Mouse (Mus musculus) urinary bladder, adult 2 months (tissue): Measurements from ENCODE around the gene Plekhh3. TPM values are rescaled to one million over a fixed set of nuclear protein-coding genes. Genes with fewer than 3 reads are reported as not detected.

Experiments used
- DNase-seq: peaks from one replicate; pipeline ENCODE4 v3.0.0; 2022; ENCODE audit warnings: low spot score
- polyA plus RNA-seq: library from polyadenylated mRNA; depleted of rRNA; stranded (reverse); fragments of >200 nt; gene quantifications from 2 replicates; pipeline ENCODE4 v1.2.3, GENCODE M21; 2012; rRNA removed

Gene Plekhh3
- polyA plus RNA-seq, result 33.9 and 35.6 TPM in 2 replicates

DNA sequence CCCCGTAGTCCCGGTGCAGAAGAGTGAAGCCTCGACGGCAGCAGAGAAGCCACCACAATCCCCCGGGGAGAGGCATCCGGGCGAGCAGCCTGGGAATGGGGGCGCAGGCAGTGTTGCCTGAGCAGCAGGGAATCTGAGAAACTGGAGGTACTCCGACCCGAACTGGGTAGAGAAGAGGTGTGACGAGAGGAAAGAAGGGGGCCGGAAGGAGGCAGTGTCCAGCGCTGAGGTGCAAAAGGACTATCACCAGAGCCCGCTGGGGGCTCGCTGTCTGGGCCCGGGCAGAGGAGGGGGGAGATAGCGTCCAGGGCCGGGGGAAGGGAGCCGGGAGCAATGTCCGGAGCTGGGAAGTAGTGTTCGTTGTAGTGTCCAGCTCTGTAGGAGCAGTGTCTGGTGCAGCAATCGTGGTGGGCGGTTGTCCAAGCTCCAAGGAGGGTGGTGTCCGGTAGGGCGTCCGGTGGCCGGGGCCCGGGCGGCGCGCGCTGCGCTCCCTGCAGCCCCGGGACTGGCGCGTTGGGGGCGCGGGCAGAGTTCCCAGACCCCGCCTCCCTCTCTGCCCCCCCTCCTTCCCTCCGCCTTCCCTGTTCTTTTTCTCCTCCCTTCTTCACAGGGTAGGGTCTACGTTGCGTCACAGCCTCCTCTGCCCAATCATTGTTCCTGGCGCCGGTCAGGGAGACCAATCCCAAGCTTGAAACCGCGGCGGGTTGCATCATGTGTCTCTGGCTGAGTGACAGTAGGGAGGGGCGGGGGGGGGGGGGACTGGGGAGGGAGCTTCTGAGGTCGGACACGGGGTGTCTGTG, at the start of gene Plekhh3:
Gene Plekhh3 (minus strand): TSS at position 541 of the 800 bp plus-strand sequence.
- DNase-seq, result peak; percentile 86

DNA sequence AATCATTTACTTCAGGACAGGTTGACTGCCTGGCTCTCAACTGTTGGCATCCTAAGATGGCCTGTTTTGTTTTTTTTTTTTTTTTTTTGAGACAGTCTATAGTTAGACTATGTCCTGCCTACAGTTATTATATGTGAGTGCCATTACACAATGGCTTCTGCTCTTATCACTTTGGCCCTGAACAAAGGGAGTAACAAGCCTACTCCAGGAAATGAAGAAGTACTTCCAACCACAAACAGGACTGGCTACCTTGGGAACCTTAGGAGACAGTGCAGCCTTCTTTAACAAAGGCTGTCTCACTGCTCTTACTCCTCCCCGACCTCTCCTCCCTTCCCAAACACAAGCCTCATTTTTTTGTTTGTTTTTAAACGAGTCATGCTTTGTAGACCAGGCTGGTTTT, 49.7 kb upstream of the Plekhh3 start:
- no peak for DNase-seq

DNA sequence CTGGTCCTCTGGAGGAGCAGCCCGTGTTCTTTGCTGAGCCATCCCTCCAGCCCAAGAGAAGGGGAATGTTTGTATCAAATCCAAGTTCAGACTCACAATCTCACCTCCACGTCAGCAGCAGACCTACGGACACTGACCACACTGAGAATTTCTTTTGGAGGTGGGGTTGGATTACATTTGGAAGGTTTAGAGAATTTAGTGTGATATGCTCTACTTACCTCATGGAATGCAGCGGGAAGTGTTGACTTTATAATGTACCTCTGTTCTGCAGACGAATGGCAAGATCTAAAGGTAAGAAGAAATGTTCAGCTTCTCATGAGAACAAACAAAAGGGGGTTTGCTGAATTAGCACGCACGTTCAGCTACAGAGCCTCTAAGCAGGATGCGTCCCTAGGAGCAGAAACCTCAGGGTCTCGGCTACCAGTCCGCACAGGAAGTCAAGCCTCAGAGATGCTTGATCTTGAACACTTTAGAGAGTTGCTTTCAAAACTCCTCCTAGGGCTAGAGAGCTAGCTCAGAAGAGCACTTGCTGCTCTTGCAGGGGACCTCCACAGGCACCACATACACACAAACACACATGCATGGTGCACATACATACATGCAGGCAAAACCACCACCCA, 47.4 kb upstream of the Plekhh3 start:
- DNase-seq, result no peak

DNA sequence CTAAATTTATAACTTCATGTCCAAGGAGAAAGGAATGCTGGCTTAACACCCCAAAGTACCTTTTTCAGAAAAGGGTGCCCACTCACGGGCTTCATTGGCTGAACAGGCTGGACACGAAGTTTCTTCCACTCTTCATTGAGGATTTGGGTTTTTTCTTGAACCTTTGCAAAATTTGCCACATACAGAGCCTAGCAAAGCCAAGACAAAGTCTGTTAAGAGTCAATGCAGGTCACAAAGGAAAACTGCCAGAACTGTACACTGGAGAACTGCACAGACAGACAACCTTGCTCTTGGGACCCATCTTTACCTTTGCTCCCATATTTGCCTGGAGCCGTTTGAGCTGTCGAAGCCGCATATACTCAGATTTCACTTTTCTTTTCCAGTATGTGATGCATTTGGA, 45.8 kb upstream of the Plekhh3 start:
- no peak for DNase-seq

DNA sequence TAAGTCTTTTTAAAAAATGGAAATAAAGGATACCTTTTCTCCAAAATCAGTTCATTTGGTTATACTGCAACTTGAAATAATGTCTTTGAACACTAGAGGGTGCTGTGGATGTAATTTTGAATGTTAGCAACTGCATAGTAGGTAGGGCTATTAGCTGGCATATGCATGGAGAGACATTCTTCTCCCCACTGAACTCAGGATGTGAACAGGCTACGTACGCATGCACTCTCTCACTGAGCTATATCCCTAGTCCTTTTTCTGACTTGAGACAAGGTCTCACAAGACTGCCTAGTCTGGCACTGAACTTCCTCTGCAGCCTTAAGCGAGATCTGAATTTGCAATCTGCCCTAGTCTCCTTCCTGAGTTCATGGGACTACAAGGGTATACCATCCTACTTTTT, 40.8 kb upstream of the Plekhh3 start:
- no peak for DNase-seq

DNA sequence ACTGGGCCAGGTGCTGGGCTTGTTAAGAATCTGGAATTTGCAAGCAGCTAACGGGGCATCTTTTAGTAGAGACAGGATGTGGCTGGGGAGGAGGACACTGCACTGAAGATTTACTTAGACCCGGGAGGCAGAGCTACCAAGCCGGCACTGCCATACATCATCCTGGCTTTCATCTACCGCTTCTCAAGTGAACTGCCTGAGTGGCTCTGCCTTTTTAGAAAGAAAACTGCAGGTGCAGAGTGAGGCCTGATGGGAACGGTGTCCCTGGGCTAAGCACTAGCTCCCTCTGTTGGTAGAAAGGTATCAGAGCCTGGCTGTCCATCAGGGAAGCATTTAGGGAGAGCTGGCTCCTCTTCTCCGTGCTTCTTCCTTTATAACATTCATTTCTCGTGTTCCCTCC, 29.8 kb upstream of the Plekhh3 start:
- DNase-seq, result no peak

DNA sequence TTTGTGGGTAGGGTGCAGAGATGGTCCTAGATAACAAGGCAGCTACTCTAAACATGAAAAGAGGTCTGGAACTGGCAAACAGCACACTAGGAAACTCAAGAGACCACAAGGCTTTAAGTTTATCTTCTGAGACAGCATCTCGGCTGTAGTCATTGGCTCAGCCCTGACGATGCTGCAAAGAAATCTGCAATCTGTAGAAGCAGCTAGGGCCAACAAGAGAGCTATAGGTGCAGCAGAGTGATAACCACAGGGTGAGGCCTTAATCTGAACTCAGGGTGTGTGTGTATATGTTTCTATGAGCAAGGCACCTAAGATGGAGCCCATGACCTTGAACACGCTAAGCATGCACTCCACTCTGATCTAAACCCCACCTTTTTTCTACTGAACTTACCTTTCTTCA, 28.4 kb upstream of the Plekhh3 start:
- DNase-seq, result no peak

DNA sequence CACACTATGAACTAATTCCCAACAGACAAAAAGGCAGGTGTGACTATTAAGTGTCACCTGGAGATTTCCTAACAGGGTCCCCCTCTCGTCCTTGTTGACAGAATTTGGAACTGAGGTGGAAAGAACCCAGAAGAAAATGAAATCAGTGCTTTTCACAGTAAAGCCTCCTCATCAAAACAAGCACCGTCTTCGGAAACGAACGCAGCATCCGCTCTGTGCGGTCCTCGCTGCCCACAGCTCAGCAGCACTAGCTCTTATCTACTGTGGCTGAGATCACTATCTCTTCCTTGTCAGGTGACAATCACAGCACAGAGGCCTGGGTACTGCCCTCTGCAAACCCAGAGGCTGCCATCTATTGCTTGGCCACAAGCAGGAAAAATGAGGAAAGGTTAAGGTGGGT, 25.0 kb upstream of the Plekhh3 start:
- no peak for DNase-seq

DNA sequence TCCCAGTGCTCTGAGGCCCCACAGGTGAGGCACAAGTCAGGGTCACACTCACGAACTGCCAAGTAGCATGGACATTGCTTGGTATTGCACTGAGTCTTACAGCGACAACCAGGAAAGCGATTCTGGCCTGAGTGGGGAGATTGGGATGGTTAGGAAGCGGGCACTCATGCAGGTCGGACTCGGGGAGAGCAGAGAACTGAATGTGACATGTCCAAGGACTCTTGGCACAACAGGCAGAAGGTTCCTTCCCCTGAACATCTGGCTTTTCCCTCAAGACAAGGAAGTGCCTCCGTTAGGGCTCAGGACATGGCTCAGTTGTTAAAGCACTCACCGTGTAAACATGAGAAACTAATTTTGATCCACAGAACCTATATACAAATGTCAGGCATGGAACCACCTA, 24.4 kb upstream of the Plekhh3 start:
- DNase-seq, result no peak

DNA sequence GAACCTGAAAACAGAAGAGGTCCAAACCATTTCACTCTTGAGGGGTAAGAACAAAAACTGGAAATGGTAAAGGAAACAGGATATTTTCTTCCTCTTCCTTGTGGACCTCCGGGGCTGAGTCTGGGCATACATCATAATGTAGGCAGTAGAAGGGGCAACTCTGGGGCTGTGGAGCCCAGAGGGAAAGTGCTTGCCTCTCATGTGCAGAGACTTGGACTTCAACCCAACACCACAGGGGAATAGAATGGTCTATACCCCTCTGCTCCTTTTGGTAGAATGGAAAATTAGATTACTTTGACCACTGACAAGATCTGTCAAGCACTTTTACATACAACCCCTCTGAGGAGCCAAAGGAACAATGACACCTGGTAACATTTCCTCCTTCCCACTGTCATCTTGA, 23.9 kb upstream of the Plekhh3 start:
- no peak for DNase-seq

DNA sequence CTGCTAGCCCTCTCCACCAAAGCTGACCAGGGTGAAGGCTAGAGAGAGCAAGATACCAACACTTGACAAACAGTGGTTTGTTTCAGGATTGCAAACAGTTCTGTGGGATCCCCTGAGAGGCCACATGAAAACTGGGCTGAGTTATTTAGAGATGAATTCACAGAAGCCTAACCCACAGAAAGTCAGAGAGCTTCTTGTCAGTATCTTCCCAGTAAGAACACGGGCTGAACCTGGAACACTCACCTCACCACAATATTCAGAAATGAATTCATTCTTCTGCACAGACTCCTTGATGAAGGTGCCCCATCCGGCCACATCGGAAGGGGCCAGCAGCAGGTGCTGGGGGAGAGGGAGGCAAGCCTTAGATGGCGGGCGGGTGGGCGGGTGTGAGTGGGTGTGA, 23.5 kb upstream of the Plekhh3 start:
- DNase-seq, result no peak

DNA sequence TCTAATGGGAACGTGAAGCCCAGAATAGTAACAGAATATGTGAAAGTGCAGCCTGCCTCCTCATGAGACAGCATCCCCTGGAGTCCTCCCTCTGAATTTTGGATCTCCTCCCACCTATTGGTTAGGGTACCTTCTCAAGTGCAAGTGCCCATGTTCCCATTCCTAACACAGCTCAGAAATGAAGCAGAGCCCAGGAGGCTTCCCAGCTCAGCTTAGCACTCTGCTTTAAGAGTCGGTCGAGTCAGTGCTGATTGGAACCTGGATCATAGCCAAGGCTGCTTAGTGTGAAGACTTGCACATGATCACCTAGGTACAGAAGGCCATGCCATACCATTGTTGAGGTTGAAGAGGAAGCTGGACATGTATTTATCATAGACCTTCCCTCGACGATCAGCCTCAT, 23.0 kb upstream of the Plekhh3 start:
- no peak for DNase-seq

DNA sequence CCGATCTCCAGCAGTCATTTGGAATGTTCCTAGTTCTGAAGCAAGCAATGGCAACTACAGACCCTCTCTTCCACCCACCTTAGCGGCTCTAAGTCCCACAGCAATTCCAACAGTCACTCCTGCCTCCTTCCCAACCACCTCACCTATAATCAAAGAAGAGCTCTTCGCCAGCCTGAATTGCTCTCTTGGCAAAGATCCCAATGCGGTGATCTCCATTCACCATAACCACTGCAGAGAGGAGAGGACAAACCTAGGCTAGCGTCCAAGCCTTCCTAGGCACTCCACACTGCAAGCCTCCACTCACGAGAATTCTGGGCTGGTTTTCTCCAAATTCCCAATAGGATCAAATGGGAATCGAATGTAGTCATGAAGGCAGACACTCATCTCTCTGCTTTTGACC, 21.9 kb upstream of the Plekhh3 start:
- no peak for DNase-seq

DNA sequence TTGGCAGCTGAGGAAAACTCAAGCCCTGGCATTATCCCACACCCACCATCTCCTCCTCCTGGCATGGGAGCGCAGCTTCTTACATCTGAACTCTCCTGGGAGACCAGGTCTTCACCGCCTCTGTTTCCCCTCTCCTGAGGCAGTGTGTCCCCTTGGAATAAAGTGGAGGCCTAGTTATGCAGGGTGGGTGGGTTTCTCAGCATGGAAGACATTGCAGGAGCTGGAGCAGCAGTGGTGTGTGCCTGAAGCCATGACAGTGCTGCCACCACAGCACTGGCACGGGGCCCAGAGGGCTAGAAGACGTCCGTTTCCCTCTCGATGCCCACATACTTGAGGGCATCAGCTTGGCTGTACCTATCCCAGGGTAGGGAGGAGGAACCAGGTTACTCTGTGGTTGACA, 21.5 kb upstream of the Plekhh3 start:
- no peak for DNase-seq

DNA sequence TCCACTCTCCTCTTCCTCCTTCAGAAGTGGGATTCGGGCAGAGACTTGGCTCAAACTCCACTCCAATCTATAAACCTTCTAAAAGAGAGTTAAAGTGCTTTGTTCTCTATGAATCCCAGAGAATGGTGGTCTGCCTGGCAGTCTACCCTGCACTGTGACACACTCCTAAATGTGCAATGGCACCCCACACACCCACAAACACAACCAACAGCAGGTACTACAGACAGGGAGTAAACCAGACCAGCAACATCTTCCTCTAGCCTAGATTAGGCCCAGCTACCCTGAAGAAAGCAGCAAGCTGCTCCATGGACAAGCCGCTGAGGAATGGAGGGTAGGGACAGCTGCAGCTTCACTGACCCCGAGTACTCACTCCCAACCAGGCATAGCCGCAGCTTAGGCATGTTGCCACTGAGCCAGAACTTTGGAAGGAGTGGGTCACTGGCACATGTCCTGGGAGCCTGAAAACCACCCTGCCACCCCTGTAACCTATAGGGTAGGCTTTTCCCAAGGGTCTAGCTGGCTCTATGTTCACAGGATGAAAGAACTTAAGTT, 20.8 kb upstream of the Plekhh3 start:
- DNase-seq, result no peak

DNA sequence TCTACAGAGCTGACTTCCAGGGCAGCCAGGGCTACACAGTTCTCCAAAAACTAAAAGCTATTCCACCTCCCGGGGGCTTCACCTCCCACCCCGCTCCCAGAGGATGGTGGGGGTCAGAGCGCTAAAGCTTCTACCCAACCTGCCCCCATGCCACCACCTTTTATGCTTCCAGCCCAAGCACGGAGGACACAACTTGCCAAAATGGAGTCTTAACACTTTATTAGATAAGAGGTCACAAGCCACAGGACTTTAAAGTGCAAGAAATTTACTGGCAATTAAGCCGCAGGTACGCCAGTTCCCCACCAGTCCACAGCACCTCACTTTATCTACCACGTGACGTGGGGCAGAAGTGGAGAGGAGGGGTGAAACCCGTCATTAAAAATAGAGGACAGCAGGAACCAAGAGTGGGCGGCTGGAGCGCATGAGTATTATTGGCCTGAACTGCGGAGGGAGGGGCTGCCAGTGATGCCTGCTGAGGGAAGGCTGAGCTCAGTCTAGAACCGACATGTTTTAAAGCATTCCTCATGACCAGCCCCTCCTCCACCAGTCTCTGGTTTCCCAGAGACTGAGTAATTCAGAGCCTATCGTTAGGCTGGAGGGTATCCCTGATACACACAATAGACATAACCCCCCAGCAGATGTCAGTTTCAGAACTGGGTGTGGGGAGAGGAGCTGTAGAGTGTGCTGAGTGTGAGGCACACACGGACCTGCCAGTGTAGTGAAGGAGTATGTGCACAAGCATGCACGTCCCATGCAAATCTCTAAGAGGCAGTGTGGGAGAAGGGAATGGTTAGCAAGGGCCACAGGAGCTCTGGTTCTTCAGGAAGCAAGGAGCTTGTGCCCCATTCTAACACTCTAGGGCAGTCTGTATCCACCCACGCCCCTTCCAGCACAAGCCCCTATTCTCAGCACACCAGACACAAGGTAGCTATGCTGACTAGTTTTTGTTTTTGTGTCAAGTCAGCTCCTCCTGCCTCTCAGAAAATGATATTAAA, 20.1 kb upstream of the Plekhh3 start:
- no peak for DNase-seq

DNA sequence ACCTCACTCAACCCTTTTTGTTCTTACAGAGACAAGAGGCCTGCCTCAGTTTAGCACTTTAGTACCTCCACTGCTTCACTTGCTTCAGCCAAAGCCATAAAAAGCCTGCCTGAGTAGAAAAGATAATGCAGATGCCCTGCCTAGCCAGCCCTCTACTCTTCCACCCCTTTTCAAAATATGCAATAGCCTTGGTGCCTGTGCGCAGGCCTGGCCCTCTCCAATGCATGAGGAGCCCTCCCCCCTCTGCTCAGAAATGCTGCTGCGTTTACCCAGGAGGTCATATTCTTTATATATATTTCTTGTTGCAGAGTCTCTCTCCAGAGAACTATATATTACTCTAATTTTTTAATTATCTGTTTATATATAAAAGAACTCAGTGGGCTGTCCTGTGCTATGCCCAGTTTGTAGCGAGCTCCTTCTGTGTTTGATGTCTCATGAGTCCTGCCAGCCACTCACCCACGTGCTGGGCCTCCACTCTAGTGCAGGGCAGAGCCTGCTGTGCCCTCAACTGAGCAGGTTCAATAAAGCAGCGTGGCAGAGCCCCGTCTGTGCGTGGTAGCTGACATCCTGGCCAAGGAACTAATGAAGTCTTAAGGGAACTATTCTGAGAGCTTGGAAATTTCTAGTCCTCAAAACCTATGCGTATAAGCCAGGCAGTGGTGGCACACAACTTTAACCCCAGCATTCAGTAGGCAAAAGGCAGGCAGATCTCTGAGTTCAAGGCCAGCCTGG, 19.2 kb upstream of the Plekhh3 start:
- DNase-seq, result no peak

DNA sequence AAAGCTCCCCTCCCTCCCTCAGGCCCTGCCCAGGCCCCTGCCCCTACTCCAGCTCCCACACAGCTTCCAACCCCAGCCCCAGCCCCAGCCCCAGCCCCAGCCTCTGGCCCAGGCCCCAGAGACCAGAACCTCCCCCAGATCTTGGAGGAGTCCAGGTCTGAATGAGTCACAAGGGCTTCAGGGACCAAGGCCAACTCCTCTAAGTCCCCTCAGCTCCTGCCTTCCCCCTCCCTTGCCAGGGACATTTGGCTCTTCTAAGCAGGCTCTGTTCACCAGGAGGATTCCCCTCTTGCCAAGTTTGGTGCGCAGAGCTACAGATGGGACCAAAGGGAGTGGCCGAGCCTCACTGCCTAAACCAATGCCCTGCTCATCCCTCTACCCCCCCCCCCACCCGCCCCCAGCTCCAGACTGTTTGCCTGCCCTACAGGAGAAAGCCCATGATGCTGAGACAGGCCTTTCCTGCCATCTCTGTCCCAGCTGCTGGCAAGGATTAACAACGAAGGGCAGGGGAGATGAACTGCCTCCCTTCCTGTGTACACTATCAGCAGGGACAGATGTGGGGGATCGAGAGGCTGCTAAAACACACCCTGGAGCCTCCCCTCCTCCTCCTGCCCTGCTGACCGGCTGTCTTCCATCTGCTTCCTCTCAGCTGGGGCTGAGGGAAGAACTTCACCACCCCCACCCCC, 18.5 kb upstream of the Plekhh3 start:
- DNase-seq, result no peak

DNA sequence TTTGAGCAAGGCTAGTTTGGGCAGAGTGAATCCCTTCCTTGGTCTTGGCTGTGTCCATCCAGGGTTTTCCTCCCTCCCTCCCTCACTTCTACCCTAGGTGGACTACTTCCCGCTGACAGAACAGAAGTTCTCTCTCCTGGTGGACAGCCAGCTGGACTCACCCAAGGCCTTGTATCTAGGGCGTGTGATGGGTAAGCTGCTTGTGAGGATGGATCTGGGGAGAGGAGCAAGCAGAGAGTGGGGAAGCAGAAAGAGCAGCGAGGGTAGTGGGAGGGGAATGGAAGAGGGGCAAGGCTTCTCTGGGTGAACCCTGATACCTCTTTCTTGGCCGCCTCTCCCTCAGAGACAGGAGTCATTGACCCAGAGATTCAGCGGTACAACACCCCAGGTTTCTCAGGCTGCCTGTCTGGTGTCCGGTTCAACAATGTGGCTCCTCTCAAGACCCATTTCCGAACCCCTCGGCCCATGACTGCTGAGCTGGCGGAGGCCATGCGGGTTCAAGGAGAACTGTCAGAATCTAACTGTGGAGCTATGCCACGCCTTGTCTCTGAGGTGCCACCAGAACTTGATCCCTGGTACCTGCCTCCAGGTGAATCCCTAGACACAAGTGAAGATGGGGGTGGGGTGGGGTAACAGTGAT, 17.1 kb upstream of the Plekhh3 start:
- DNase-seq, result no peak

DNA sequence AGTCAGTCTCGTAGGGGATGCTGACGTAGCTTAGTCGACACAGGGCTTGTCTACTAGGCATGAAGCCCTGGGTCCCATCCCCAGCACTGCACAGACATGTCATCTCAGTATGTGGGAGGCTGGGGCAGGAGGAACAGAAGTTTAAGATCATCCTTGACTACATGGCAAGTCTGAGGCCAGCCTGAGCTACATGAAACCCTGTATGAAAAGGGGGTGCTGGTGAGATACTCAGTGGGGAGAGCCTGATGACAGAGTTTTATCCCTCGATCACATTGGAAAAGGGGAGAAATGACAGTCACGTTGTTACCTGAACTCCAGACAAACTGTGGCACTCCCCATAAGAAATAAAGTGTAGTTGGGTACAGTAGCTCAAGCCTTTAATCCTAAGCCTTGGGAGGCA, 16.4 kb upstream of the Plekhh3 start:
- DNase-seq, result no peak
